Mouse (Mus musculus): ENCODE results near the gene Tulp3. TPM values are rescaled to one million over a fixed set of nuclear protein-coding genes. Genes with fewer than 3 reads are reported as not detected.

The Tulp3 gene
- 4.4 and 5.4 TPM in 2 replicates for polyA plus RNA-seq (2012; rRNA removed)

- Histone ChIP-seq H3K36me3 (ENCODE audit: control insufficient read depth, insufficient read depth, low read length) (no peaks in the 10 kb centered on the region), H3K27ac (ENCODE audit: control insufficient read depth, insufficient read depth, low read depth, low read length) (peak within 1 kb of the TSS; percentile 21), H3K4me3 (ENCODE audit: control insufficient read depth, low read depth, low read length) (peak within 1 kb of the TSS; percentile 80), H3K27me3 (ENCODE audit: control insufficient read depth, insufficient read depth, low read length) (no peaks in the 10 kb centered on the region), H3K4me1 (ENCODE audit: control insufficient read depth, insufficient read depth, low read length) (peaks cover 10% of the 10 kb centered on the region)
- TF ChIP-seq CTCF (IDR thresholded peaks at IDR 0.05; ENCODE audit: control insufficient read depth, insufficient read depth, insufficient replicate concordance, low read depth, low read length) (no peak), POLR2A (IDR thresholded peaks at IDR 0.05; ENCODE audit: control insufficient read depth, low read depth, low read length) (peak; percentile 53)
Measured at GRCm38 (mm10) chr6:128355726-128356416, at the start of gene Tulp3. Tulp3 (minus strand) TSS chr6:128355851.

GRCm38 (mm10) chr6:128404708-128405107 lies 49.1 kb upstream of the Tulp3 start:
- Histone ChIP-seq H3K36me3 (ENCODE audit: control insufficient read depth, insufficient read depth, low read length) (no peaks in the 10 kb centered on the region), H3K27me3 (ENCODE audit: control insufficient read depth, insufficient read depth, low read length) (no peaks in the 10 kb centered on the region), H3K4me1 (ENCODE audit: control insufficient read depth, insufficient read depth, low read length) (peaks cover 4% of the 10 kb centered on the region), H3K27ac (ENCODE audit: control insufficient read depth, insufficient read depth, low read depth, low read length) (no peak overlapping the region), H3K4me3 (ENCODE audit: control insufficient read depth, low read depth, low read length) (no peak overlapping the region)
- no peak for TF ChIP-seq POLR2A (IDR thresholded peaks at IDR 0.05; ENCODE audit: control insufficient read depth, low read depth, low read length)
- TF ChIP-seq CTCF (IDR thresholded peaks at IDR 0.05; ENCODE audit: control insufficient read depth, insufficient read depth, insufficient replicate concordance, low read depth, low read length) = no peak

- Histone ChIP-seq H3K36me3 (ENCODE audit: control insufficient read depth, insufficient read depth, low read length) (no peaks in the 10 kb centered on the region), H3K4me3 (ENCODE audit: control insufficient read depth, low read depth, low read length) (no peak overlapping the region), H3K27me3 (ENCODE audit: control insufficient read depth, insufficient read depth, low read length) (no peaks in the 10 kb centered on the region), H3K4me1 (ENCODE audit: control insufficient read depth, insufficient read depth, low read length) (peaks cover 9% of the 10 kb centered on the region), H3K27ac (ENCODE audit: control insufficient read depth, insufficient read depth, low read depth, low read length) (no peak overlapping the region)
- no peak for TF ChIP-seq CTCF (IDR thresholded peaks at IDR 0.05; ENCODE audit: control insufficient read depth, insufficient read depth, insufficient replicate concordance, low read depth, low read length)
- TF ChIP-seq POLR2A (IDR thresholded peaks at IDR 0.05; ENCODE audit: control insufficient read depth, low read depth, low read length) = no peak
Measured at GRCm38 (mm10) chr6:128399421-128400185, 44.0 kb upstream of the Tulp3 start.

- Histone ChIP-seq H3K27me3 (ENCODE audit: control insufficient read depth, insufficient read depth, low read length) (no peaks in the 10 kb centered on the region), H3K4me1 (ENCODE audit: control insufficient read depth, insufficient read depth, low read length) (peaks cover 9% of the 10 kb centered on the region), H3K27ac (ENCODE audit: control insufficient read depth, insufficient read depth, low read depth, low read length) (no peak within 1 kb of the TSS), H3K36me3 (ENCODE audit: control insufficient read depth, insufficient read depth, low read length) (no peaks in the 10 kb centered on the region), H3K4me3 (ENCODE audit: control insufficient read depth, low read depth, low read length) (no peak within 1 kb of the TSS)
- no peak for TF ChIP-seq CTCF (IDR thresholded peaks at IDR 0.05; ENCODE audit: control insufficient read depth, insufficient read depth, insufficient replicate concordance, low read depth, low read length)
- TF ChIP-seq POLR2A (IDR thresholded peaks at IDR 0.05; ENCODE audit: control insufficient read depth, low read depth, low read length) = no peak
Measured at GRCm38 (mm10) chr6:128398996-128399395, 43.3 kb upstream of the Tulp3 start, which contains the start of gene Nrip2. Nrip2 (plus strand) TSS chr6:128399296.

- Histone ChIP-seq H3K27me3 (ENCODE audit: control insufficient read depth, insufficient read depth, low read length) (no peaks in the 10 kb centered on the region), H3K27ac (ENCODE audit: control insufficient read depth, insufficient read depth, low read depth, low read length) (no peak overlapping the region)
Measured at GRCm38 (mm10) chr6:128397574-128398261, 42.1 kb upstream of the Tulp3 start.

GRCm38 (mm10) chr6:128390683-128391082 lies 35.0 kb upstream of the Tulp3 start:
- H3K4me3 ChIP-seq (ENCODE audit: control insufficient read depth, low read depth, low read length) = no peak overlapping the region
- H3K27me3 ChIP-seq (ENCODE audit: control insufficient read depth, insufficient read depth, low read length) = no peaks in the 10 kb centered on the region
- TF ChIP-seq POLR2A (IDR thresholded peaks at IDR 0.05; ENCODE audit: control insufficient read depth, low read depth, low read length) (no peak), CTCF (IDR thresholded peaks at IDR 0.05; ENCODE audit: control insufficient read depth, insufficient read depth, insufficient replicate concordance, low read depth, low read length) (no peak)
- H3K36me3 ChIP-seq (ENCODE audit: control insufficient read depth, insufficient read depth, low read length) = no peaks in the 10 kb centered on the region
- H3K27ac ChIP-seq (ENCODE audit: control insufficient read depth, insufficient read depth, low read depth, low read length) = no peak overlapping the region
- H3K4me1 ChIP-seq (ENCODE audit: control insufficient read depth, insufficient read depth, low read length) = no peaks in the 10 kb centered on the region

More at GRCm38 (mm10) chr6:128397574-128398261, 42.1 kb upstream of the Tulp3 start:
- Histone ChIP-seq H3K4me1 (ENCODE audit: control insufficient read depth, insufficient read depth, low read length) (peaks cover 9% of the 10 kb centered on the region), H3K36me3 (ENCODE audit: control insufficient read depth, insufficient read depth, low read length) (no peaks in the 10 kb centered on the region), H3K4me3 (ENCODE audit: control insufficient read depth, low read depth, low read length) (no peak overlapping the region)
- TF ChIP-seq CTCF (IDR thresholded peaks at IDR 0.05; ENCODE audit: control insufficient read depth, insufficient read depth, insufficient replicate concordance, low read depth, low read length) = no peak
- no peak for TF ChIP-seq POLR2A (IDR thresholded peaks at IDR 0.05; ENCODE audit: control insufficient read depth, low read depth, low read length)

GRCm38 (mm10) chr6:128389185-128389584 lies 33.5 kb upstream of the Tulp3 start:
- no peak for TF ChIP-seq CTCF (IDR thresholded peaks at IDR 0.05; ENCODE audit: control insufficient read depth, insufficient read depth, insufficient replicate concordance, low read depth, low read length)
- TF ChIP-seq POLR2A (IDR thresholded peaks at IDR 0.05; ENCODE audit: control insufficient read depth, low read depth, low read length) = no peak
- H3K4me1 ChIP-seq (ENCODE audit: control insufficient read depth, insufficient read depth, low read length) = no peaks in the 10 kb centered on the region
- H3K27ac ChIP-seq (ENCODE audit: control insufficient read depth, insufficient read depth, low read depth, low read length) = no peak overlapping the region

More at GRCm38 (mm10) chr6:128389185-128389584, 33.5 kb upstream of the Tulp3 start:
- Histone ChIP-seq H3K27me3 (ENCODE audit: control insufficient read depth, insufficient read depth, low read length) (no peaks in the 10 kb centered on the region), H3K36me3 (ENCODE audit: control insufficient read depth, insufficient read depth, low read length) (no peaks in the 10 kb centered on the region), H3K4me3 (ENCODE audit: control insufficient read depth, low read depth, low read length) (no peak overlapping the region)

Measured in testis, adult 2 months (tissue).